Mouse (Mus musculus) limb, embryonic 12.5 days (tissue): ENCODE measurements around the gene Cntnap2. TPM values are rescaled to one million over a fixed set of nuclear protein-coding genes. Genes with fewer than 3 reads are reported as not detected.
A peak's percentile ranks its signal among the peaks of the same experiment; 100 is the strongest.

Experiments
- ATAC-seq: fragments of 200-750 bp; cut with Nextera tagmentation; 2 replicates; pipeline ENCODE4 v1.8.0; 2017; ENCODE audit warnings: low read depth, moderate TSS enrichment; ENCODE audit not compliant: insufficient number of reproducible peaks, insufficient read depth, low FRiP score, low TSS enrichment
- H3K27ac ChIP-seq: fragments of 300-500 bp; sonication (generic); 2 replicates; pipeline ENCODE4 v1.5.1; 2016; ENCODE audit warnings: mild to moderate bottlenecking, moderate library complexity
- H3K27me3 ChIP-seq: fragments of 300-500 bp; sonication (generic); 2 replicates; pipeline ENCODE4 v1.6.1; 2016; ENCODE audit warnings: mild to moderate bottlenecking, moderate library complexity
- H3K36me3 ChIP-seq: fragments of 300-500 bp; sonication (generic); 2 replicates; pipeline ENCODE4 v1.6.1; 2016; ENCODE audit warnings: mild to moderate bottlenecking, moderate library complexity
- H3K4me1 ChIP-seq: fragments of 300-500 bp; sonication (generic); replicated peaks from 2 replicates; pipeline ENCODE4 v1.6.1; 2016
- H3K4me2 ChIP-seq: fragments of 300-500 bp; sonication (generic); 2 replicates; pipeline ENCODE4 v1.6.1; 2016; ENCODE audit warnings: mild to moderate bottlenecking, moderate library complexity
- H3K4me3 ChIP-seq: fragments of 300-500 bp; sonication (generic); replicated peaks from 2 replicates; pipeline ENCODE4 v1.5.1; 2016; ENCODE audit warnings: mild to moderate bottlenecking
- H3K9ac ChIP-seq: fragments of 300-500 bp; sonication (generic); replicated peaks from 2 replicates; pipeline ENCODE4 v1.6.1; 2016; ENCODE audit warnings: mild to moderate bottlenecking, moderate library complexity
- H3K9me3 ChIP-seq: fragments of 300-500 bp; sonication (generic); 2 replicates; pipeline ENCODE4 v1.6.1; 2016; ENCODE audit warnings: mild to moderate bottlenecking, moderate library complexity
- WGBS: fragments of 180-500 bp; shearing (Covaris S2); methylation state at CpG from one replicate; pipeline ENCODE4 v1.1.7; 2016; 5-methylcytosine and 5-hydroxymethylcytosine counted together
- polyA plus RNA-seq: library from polyadenylated mRNA; unstranded; fragments of >200 nt; fragmentation: Nextera tagmentation; extraction: Ambion mirVana; gene quantifications from 2 replicates; pipeline ENCODE4 v1.2.1, GENCODE M21; 2016

The Cntnap2 gene
- polyA plus RNA-seq, 1 experiment from 2014 or later = 1.6 TPM

DNA sequence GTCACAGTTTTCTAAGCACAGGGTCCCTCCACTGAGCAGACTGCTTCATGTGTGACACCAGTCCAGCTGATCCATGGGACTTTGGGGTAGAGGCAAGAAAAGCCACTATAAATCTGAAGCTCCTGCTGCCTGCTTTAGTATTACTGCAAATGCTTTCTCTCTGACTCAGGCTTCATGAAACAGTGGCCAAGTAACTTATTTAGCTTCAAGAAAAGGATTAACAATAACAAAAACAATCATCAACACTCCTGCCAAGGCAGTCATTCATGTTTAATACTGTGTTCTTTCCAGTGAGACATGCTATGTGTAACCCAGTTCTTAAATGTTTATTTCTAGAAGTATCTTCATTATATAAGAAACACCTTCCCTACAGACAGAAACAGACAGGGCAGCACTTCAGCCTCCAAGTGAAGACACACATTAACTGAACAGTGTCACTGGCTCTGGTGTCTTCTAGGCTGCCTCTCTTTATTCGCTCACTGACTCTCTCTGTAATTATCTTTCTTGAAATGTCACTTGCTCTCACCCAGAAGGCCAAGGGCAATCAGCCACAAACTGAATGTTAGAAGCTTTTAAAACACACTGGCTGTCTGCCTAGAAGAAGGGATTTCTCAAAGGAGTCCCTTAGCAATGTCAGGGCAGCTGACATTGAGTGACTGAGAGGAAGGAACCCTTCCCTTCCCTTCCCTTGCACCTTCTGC is 1955.9 kb downstream of the Cntnap2 start:
- H3K36me3 ChIP-seq = no peaks in the 10 kb centered on the region
- H3K4me1 ChIP-seq = no peaks in the 10 kb centered on the region
- no peaks in the 10 kb centered on the region for H3K27me3 ChIP-seq
- no peak overlapping the region for H3K4me2 ChIP-seq
- no peak overlapping the region for H3K9ac ChIP-seq
- WGBS = 83% methylated on average over 1 of the region's 1 CpGs
- H3K9me3 ChIP-seq = no peaks in the 10 kb centered on the region
- H3K4me3 ChIP-seq = no peak overlapping the region
- H3K27ac ChIP-seq = no peak overlapping the region
- ATAC-seq = no peak

DNA sequence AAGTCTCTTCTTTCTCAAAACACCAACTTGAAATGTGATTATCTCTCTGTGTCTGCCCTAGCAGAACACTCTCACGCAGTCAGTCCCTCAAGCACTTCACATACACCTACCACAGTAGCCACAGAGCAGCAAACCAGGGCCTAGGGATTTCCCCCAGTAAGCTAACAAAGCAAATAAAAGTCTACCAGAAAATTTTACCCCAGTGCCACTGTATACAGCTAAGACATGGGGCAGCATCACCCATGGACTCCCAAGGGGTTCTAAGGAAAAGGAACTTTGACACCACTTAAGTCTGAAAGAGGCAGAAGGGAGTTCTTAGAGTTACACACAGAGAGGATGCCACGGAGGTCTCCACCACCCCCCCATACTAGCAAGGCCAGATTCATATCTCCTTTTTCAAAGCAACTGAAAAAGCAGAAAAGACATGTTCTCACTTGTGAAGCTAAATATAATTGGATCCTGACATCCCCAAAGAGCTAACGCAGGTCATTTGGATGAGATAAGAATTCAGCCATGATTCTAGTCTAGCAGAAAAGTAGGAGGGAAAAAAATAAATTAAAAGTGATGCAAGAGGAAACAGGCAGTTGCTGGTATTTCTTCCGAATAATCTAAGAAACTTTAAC is 1967.0 kb downstream of the Cntnap2 start:
- H3K9me3 ChIP-seq = no peaks in the 10 kb centered on the region
- no peak overlapping the region for H3K4me3 ChIP-seq
- H3K27ac ChIP-seq = no peak overlapping the region
- H3K36me3 ChIP-seq = no peaks in the 10 kb centered on the region
- WGBS = 79% methylated on average over 4 of the region's 4 CpGs
- ATAC-seq = no peak
- no peak overlapping the region for H3K4me2 ChIP-seq
- H3K4me1 ChIP-seq = no peaks in the 10 kb centered on the region
- no peak overlapping the region for H3K9ac ChIP-seq
- no peaks in the 10 kb centered on the region for H3K27me3 ChIP-seq

GRCm38 (mm10) chr6:47031362-47031761 is 1972.2 kb downstream of the Cntnap2 start:
- Histone ChIP-seq H3K36me3 (no peaks in the 10 kb centered on the region), H3K27me3 (no peaks in the 10 kb centered on the region), H3K27ac (no peak overlapping the region), H3K4me2 (no peak overlapping the region), H3K9me3 (no peaks in the 10 kb centered on the region), H3K4me1 (no peaks in the 10 kb centered on the region), H3K9ac (no peak overlapping the region), H3K4me3 (no peak overlapping the region)
- no peak for ATAC-seq
- WGBS = 80% methylated on average over 2 of the region's 2 CpGs

GRCm38 (mm10) chr6:47042602-47043001 is 1983.4 kb downstream of the Cntnap2 start:
- ATAC-seq = no peak
- no peak overlapping the region for H3K4me3 ChIP-seq
- 77% methylated on average over 1 of the region's 1 CpGs for WGBS
- H3K4me1 ChIP-seq = no peaks in the 10 kb centered on the region
- H3K9me3 ChIP-seq = no peaks in the 10 kb centered on the region
- H3K27ac ChIP-seq = no peak overlapping the region
- peaks cover 15% of the 10 kb centered on the region for H3K27me3 ChIP-seq
- no peak overlapping the region for H3K4me2 ChIP-seq
- no peak overlapping the region for H3K9ac ChIP-seq
- no peaks in the 10 kb centered on the region for H3K36me3 ChIP-seq

DNA sequence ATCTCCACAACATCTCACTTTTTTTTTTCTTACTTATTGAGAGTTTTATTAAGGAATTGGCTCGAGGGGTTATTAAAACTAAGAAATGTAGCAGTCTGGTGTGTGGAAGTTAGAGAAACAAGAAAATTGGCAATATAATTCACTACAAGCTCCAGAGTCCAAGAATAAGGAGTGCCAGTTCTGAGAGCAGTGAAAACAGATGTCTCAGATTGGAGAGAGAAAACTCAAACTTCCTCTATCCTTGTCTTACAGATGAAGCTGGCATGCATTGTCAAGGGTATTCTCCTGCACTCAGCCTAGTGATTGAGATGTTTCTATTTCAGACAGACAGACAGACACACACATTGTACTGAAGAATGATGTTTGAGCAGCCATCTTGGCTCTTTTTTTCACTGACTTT is 1984.4 kb downstream of the Cntnap2 start:
- WGBS = 74% methylated on average over 1 of the region's 1 CpGs
- ATAC-seq = no peak

GRCm38 (mm10) chr6:47044385-47045200 is 1985.4 kb downstream of the Cntnap2 start:
- ATAC-seq = no peak

More for the DNA sequence above, 1984.4 kb downstream of the Cntnap2 start:
- no peak overlapping the region for H3K9ac ChIP-seq
- H3K36me3 ChIP-seq = no peaks in the 10 kb centered on the region
- H3K27ac ChIP-seq = no peak overlapping the region
- no peaks in the 10 kb centered on the region for H3K9me3 ChIP-seq
- no peaks in the 10 kb centered on the region for H3K4me1 ChIP-seq
- no peak overlapping the region for H3K4me2 ChIP-seq
- no peak overlapping the region for H3K4me3 ChIP-seq
- H3K27me3 ChIP-seq = peaks cover 15% of the 10 kb centered on the region

DNA sequence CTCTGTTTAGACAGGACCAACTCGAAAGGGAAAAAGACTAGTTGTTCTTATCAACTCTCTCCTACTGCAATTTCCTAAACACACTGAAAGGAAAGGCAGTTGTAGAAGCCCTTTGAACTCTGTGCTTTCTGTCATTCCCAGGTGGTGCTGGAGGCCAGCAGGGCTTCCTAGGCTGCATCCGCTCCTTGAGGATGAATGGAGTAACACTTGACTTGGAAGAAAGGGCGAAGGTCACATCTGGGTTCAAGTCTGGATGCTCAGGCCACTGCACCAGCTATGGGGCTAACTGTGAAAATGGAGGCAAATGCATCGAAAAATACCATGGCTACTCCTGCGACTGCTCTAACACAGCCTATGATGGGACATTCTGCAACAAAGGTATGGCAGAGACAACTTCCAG is 1989.9 kb downstream of the Cntnap2 start:
- no peak overlapping the region for H3K9ac ChIP-seq
- no peaks in the 10 kb centered on the region for H3K9me3 ChIP-seq
- 50% methylated on average over 5 of the region's 5 CpGs for WGBS
- H3K4me3 ChIP-seq = no peak overlapping the region
- no peaks in the 10 kb centered on the region for H3K4me1 ChIP-seq
- H3K4me2 ChIP-seq = no peak overlapping the region
- H3K27me3 ChIP-seq = peaks cover 12% of the 10 kb centered on the region
- no peaks in the 10 kb centered on the region for H3K36me3 ChIP-seq
- no peak overlapping the region for H3K27ac ChIP-seq
- no peak for ATAC-seq

More at GRCm38 (mm10) chr6:47044385-47045200, 1985.4 kb downstream of the Cntnap2 start:
- Histone ChIP-seq H3K27me3 (peaks cover 15% of the 10 kb centered on the region), H3K27ac (no peak overlapping the region), H3K4me1 (no peaks in the 10 kb centered on the region), H3K36me3 (no peaks in the 10 kb centered on the region), H3K9me3 (no peaks in the 10 kb centered on the region), H3K9ac (peak overlapping the region; percentile 58), H3K4me3 (peak overlapping the region; percentile 48), H3K4me2 (peak overlapping the region; percentile 73)
- WGBS = 4% methylated on average over 46 of the region's 46 CpGs

GRCm38 (mm10) chr6:47050319-47051222 is 1991.4 kb downstream of the Cntnap2 start:
- Histone ChIP-seq H3K4me2 (no peak overlapping the region), H3K27me3 (peaks cover 4% of the 10 kb centered on the region; the same call in 1 of the 2 replicates), H3K27ac (no peak overlapping the region), H3K36me3 (no peaks in the 10 kb centered on the region), H3K9ac (no peak overlapping the region), H3K4me3 (no peak overlapping the region), H3K4me1 (no peaks in the 10 kb centered on the region), H3K9me3 (no peaks in the 10 kb centered on the region)
- no peak for ATAC-seq
- 69% methylated on average over 7 of the region's 7 CpGs for WGBS

GRCm38 (mm10) chr6:47061341-47061740 is 2002.2 kb downstream of the Cntnap2 start:
- ATAC-seq = no peak
- H3K36me3 ChIP-seq = no peaks in the 10 kb centered on the region
- H3K27me3 ChIP-seq = no peaks in the 10 kb centered on the region
- no peak overlapping the region for H3K4me3 ChIP-seq
- no peak overlapping the region for H3K27ac ChIP-seq
- H3K9me3 ChIP-seq = no peaks in the 10 kb centered on the region
- H3K9ac ChIP-seq = no peak overlapping the region
- H3K4me2 ChIP-seq = no peak overlapping the region
- 85% methylated on average over 3 of the region's 3 CpGs for WGBS
- no peaks in the 10 kb centered on the region for H3K4me1 ChIP-seq

DNA sequence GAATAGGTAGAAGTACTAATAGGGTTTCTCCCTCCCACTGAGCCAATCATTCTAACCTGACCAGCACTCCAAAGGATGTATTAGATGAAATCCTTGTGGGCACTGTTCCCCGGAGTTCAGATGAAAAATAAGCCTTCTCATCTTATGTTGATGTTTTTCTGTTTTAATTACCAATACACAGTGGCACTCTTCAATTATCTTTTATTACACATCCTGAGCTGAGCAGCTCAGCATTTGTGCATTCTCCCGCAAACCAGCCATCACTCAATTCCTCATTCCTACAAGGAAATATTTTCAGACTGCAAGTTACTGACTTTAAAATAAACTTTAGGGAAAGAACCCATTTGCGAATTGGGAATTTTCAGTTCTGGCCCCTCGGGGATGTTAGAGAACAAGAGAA is 2030.8 kb downstream of the Cntnap2 start:
- no peak overlapping the region for H3K4me3 ChIP-seq

More for the DNA sequence above, 2030.8 kb downstream of the Cntnap2 start:
- H3K4me1 ChIP-seq = no peaks in the 10 kb centered on the region
- H3K4me2 ChIP-seq = no peak overlapping the region
- 64% methylated on average over 4 of the region's 4 CpGs for WGBS
- no peaks in the 10 kb centered on the region for H3K27me3 ChIP-seq
- no peak overlapping the region for H3K27ac ChIP-seq
- no peak for ATAC-seq
- H3K36me3 ChIP-seq = no peaks in the 10 kb centered on the region
- no peak overlapping the region for H3K9ac ChIP-seq
- no peaks in the 10 kb centered on the region for H3K9me3 ChIP-seq
